Comparison of ENCODE assay signal across 26 mouse cellular contexts in genomic region chr3:67974340-67974998, GRCm38 (mm10).
"Had no signal": no experiment of that assay in that cellular context is flagged by ENCODE, and none has a peak within 500 bp of the region (broad histone marks: within the 10 kb centered on the region; RNA-seq: fewer than 3 reads in every experiment).

No protein-coding gene starts in this region.

- H3K9ac ChIP-seq: limb, embryonic 13.5 days; liver, embryonic 12.5 days; liver, embryonic 15.5 days; lung, embryonic 15.5 days; midbrain, embryonic 13.5 days; neural tube, embryonic 12.5 days; neural tube, embryonic 15.5 days had no signal

- H3K9me3 ChIP-seq: limb, embryonic 10.5 days; liver, embryonic 12.5 days; liver, embryonic 15.5 days; lung, embryonic 15.5 days; neural tube, embryonic 15.5 days had no signal

- ATAC-seq: intestine, postnatal 0 days; liver, embryonic 12.5 days; midbrain, embryonic 13.5 days had no signal

- H3K4me1 ChIP-seq: limb, embryonic 10.5 days; limb, embryonic 13.5 days; liver, embryonic 12.5 days; liver, embryonic 15.5 days; lung, embryonic 15.5 days; megakaryocyte, embryonic 14.5 days; midbrain, embryonic 13.5 days; neural tube, embryonic 12.5 days; neural tube, embryonic 15.5 days had no signal

- H3K27ac ChIP-seq: kidney, postnatal 0 days; left cerebral cortex, adult 2 months; limb, embryonic 10.5 days; limb, embryonic 13.5 days; liver, embryonic 12.5 days; liver, embryonic 15.5 days; lung, embryonic 15.5 days; midbrain, embryonic 13.5 days; neural tube, embryonic 12.5 days; neural tube, embryonic 15.5 days; stomach, postnatal 0 days had no signal

- H3K4me2 ChIP-seq: limb, embryonic 13.5 days; liver, embryonic 12.5 days; liver, embryonic 15.5 days; lung, embryonic 15.5 days; midbrain, embryonic 13.5 days; neural tube, embryonic 12.5 days; neural tube, embryonic 15.5 days had no signal

- H3K36me3 ChIP-seq: limb, embryonic 10.5 days; limb, embryonic 13.5 days; liver, embryonic 12.5 days; liver, embryonic 15.5 days; lung, embryonic 15.5 days; midbrain, embryonic 10.5 days; midbrain, embryonic 13.5 days; neural tube, embryonic 12.5 days; neural tube, embryonic 15.5 days had no signal

- H3K27me3 ChIP-seq: limb, embryonic 13.5 days; liver, embryonic 12.5 days; liver, embryonic 15.5 days; lung, embryonic 15.5 days; megakaryocyte, embryonic 14.5 days; midbrain, embryonic 13.5 days; neural tube, embryonic 12.5 days; neural tube, embryonic 15.5 days had no signal

- H3K4me3 ChIP-seq: left cerebral cortex, adult 2 months; limb, embryonic 10.5 days; limb, embryonic 13.5 days; liver, embryonic 12.5 days; liver, embryonic 15.5 days; lung, embryonic 15.5 days; megakaryocyte, embryonic 14.5 days; midbrain, embryonic 10.5 days; midbrain, embryonic 13.5 days; neural tube, embryonic 12.5 days; neural tube, embryonic 15.5 days had no signal

- DNase-seq: kidney, adult 2 months; kidney, postnatal 25 days; liver; lung, adult 18-20 months; lung, postnatal 10 days; lung, postnatal 36 days; right cerebral cortex, adult 18-20 months; right cerebral cortex, postnatal 14 days; right cerebral cortex, postnatal 4 days; thymus, adult 2 months; thymus, postnatal 14 days; thymus, postnatal 4 days had no signal
